Mouse (Mus musculus) mouse trophoblast stem cell (cell line): ENCODE measurements around the gene Olfml3.

Experiments used
- in situ Hi-C, 2 experiments: fragments of 300-500 bp; cut with MseI, MboI; formaldehyde crosslinking; loops; 2 replicates in 1 of 2; 3 replicates in 1 of 2; pipeline ENCODE4 v1.15.1; 2025

Olfml3 gene

GRCm38 (mm10) chr3:103737778-103738571, at the start of gene Olfml3:
Gene Olfml3, minus strand, starts transcription at chr3:103738001.
- in situ Hi-C loops = loop anchor here (25.0 kb wide), 1 partner anchor 301 kb away; no protein-coding TSS in a partner anchor

DNA sequence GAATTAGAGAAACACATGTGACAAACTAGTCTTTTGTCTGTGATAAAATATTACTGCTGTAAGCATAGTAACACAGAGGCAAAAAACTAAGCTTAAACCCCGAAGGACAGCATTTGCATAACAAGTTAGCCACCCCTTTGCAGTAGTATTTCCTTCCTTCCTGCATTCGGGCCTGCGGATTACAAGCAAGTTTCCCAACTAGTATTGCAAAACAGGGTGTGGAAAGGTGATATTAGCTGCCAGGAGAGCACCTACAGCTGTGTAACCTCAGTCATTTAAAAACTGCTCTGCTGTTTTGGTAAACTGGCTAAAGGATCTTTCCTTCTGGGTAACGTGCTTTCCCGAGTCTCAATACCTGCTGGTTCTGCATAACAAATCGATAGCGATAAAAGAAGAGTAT, 49.4 kb upstream of the Olfml3 start:
- in situ Hi-C loops = no loop called here

- in situ Hi-C loops = no loop called here
These were observed 45.2 kb upstream of the Olfml3 start for GRCm38 (mm10) chr3:103782844-103783609.

DNA sequence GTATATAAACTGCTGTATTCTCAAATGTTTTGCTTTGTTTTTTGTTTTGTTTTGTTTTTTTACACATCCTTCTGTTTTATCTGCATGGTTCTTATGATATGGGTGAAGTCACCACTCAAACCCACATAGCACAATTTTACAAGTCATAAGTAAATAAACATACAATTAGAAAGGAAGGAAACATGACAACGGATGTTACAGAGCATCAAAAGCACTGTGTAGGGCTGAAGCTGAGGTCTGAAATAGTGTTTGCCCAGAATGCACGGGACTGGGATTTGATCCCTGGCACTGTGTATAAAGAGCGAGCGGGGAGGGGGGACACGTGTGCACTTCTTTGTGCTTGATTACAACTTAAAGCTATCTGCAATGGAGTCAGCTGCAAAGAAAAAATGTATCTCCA, 43.0 kb upstream of the Olfml3 start:
- in situ Hi-C loops = no loop called here

GRCm38 (mm10) chr3:103780271-103780670, 42.5 kb upstream of the Olfml3 start:
- in situ Hi-C loops = no loop called here

DNA sequence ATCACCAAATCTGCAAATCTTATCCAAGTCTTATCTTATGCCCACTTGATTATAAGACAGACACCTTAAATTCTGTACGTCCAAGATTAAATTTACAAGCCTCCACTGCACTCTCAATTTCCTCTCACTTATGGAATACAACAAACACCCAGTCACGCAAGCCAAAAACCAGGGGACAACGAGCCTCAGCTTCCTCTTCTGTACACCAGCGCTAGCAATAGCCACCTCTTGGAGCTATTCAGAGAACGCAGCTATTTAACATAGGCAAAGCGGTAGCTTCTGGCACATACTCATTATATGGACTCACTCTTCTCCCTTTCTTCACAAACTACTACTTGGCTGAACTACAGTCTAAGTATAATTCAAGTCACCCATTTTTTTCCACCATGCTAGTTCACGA, 41.4 kb upstream of the Olfml3 start:
- in situ Hi-C loops = no loop called here

- in situ Hi-C loops = no loop called here
These were observed 40.9 kb upstream of the Olfml3 start for GRCm38 (mm10) chr3:103778660-103779059.

DNA sequence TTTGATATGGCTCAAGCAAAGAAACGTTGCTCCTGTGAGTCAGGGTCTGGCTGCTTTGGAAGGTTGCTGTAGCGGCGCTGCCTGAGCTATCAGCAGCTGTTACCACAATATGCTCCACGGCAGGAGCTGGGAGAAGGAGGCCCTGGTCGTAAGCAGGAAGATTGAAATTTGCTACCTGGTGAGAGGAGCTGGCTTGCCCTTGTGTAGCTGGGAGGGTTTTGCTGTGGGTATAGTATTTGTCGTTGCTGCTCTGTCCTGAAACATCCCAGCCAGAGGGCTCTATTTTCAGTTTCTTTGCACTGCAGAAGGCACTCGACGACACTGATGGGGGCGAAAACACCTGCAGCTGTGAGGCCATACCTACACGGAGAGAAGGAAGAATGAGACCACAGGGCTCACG, 40.1 kb upstream of the Olfml3 start:
- in situ Hi-C loops = no loop called here

- in situ Hi-C loops = no loop called here
These were observed 36.2 kb upstream of the Olfml3 start for GRCm38 (mm10) chr3:103774009-103774408.

DNA sequence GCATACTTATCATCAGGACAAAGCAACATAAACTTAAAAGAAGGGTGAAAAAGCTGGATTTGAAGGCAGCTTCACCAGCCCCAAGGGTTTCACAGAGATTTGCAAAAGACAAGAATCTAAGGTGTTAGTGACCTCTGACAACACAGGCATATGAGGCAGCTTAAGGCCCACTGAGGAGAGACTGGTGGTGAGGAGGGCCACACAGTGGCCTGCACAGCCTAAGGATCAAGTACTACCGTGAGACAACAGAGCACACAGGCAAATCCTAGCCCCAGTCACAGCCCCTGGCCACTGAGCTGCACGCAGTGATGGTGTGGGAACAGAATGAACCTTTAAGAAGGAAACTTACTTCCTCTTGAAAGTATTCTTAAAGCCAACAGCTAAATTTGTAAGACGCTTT, 35.7 kb upstream of the Olfml3 start:
- in situ Hi-C loops = no loop called here

DNA sequence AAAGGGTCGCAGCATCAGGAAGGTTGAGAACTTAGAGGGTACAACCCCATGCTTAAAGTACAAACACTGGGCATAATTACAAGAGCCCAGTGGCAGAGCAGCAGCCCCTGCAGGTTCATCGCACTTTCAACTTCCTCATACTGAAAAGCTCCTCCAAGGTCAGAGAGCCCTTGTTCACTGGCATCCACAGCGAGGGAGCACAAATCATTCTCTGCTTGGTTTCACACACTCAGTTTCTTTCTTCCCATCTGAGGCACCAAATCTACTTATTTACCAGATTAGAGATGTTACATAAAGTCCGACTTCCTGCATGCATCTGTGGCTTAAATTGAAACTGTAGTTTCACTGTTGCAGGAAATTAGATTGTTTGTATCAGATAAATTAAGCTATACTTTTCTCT, 35.0 kb upstream of the Olfml3 start:
- in situ Hi-C loops = no loop called here

GRCm38 (mm10) chr3:103771531-103772130, 33.8 kb upstream of the Olfml3 start:
- in situ Hi-C loops = no loop called here

GRCm38 (mm10) chr3:103766789-103767188, 29.0 kb upstream of the Olfml3 start:
- in situ Hi-C loops = no loop called here

DNA sequence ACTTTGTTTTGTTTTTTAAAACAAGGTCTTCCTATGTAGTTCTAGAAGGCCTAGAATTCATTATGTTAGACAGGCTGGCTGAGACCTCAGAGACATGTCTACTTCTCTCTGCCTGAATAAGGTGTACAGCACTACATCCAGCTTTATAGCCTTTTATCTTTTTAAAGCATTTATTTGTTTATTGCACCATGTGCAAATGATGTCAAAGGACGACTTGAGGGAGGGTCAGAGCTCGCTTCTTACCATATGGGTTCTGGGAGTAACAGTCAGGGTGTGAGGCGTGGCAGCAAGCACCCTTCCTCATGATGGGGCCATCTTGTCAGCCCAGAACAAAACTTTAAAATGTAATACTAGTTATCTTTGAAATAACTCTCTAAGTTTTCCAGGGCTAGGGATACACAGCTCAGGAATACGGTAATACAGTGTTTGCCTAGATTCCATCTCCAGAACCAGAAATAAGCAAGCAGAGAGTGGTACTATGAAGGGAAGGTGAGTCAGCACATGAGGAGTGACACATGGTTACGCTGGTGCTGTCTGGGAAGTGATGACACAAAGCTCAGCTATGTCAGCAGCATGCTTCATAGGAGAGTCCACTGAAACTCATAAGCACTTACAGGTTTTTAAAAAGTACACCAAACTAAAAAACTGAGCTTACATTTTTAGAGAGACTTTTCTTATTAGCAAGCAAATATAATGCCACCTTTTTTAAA, 21.6 kb upstream of the Olfml3 start:
- in situ Hi-C loops = no loop called here

- in situ Hi-C loops = no loop called here
These were observed 20.7 kb upstream of the Olfml3 start for GRCm38 (mm10) chr3:103758456-103758855.

- in situ Hi-C loops = no loop called here
These were observed 19.1 kb upstream of the Olfml3 start for GRCm38 (mm10) chr3:103756920-103757319.

DNA sequence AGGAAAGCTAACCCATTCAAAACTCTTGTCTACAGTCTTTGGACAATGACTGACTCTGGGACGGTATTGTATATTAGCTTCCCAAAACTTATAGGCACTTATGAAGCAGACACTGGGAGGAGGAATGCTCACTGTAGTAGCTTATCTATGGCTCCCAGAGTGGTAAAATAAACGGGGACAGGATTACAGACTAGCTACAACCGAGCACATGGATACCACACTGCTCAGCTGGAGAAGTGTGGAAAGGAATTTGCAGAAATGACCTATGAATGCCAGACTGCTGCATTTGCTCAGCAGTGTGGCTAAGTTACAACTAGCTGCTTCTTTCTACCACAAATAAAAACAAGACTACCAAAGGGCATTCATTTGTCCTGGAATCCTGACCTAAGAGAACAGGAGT, 17.6 kb upstream of the Olfml3 start:
- in situ Hi-C loops = no loop called here

DNA sequence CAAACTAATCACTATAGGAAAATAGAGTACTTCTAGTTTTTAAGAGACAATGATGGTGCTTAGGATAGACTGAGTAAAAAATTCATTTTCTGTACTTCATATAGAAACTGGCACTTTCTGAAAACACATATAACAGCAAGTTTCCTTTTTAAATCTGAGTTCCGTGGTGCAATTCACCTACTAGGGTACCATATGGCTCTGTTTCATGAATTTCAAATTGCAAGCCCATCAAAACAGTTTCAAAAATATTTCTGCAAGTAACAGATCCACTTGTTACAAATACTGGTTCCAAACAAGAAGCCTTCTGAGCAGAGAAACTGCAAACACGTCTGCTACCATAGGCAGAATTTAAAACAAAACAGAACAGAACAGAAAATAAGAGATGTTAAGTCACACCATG, 13.8 kb upstream of the Olfml3 start:
- in situ Hi-C loops = no loop called here

- in situ Hi-C loops = loop anchor here (25.0 kb wide), 1 partner anchor 309 kb away; no protein-coding TSS in a partner anchor
These were observed 8.9 kb upstream of the Olfml3 start for GRCm38 (mm10) chr3:103746711-103747110.

DNA sequence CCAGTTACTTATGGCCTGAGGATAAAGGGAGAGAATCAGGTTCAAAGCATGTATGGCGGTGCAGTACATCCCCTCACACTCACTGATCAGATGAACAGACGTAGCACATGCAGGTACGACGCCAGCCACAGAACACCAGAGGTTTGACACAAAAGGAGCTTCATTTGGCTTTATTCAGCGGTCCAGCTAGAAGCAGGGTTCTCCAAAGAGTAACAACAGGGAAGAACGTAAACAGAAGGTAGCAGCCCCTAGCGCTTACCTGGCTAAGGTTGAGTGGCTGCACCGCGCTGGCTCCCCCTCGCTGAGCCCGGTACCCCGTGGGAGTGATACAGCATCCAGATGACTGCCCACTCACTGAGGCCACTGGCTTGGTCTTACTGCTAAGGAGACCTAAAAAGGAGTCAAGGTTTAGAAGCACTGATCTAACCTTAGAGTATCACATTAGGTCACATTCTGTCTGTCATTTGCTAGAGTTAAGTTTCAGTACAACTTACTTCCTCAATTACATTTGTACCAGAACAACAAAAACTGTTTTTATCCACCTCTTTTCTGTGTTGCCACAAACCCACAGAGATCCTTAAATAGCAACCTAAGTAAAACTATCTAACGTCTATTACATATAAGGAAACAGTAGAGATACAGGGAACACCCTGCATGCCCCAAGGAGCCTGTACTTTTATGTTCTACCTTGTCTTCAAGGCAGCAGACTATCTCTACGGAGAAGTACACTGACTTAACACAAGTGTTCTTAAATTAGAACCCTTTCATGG, 7.4 kb upstream of the Olfml3 start:
- in situ Hi-C loops = loop anchor here (25.0 kb wide), 1 partner anchor 308 kb away; no protein-coding TSS in a partner anchor

DNA sequence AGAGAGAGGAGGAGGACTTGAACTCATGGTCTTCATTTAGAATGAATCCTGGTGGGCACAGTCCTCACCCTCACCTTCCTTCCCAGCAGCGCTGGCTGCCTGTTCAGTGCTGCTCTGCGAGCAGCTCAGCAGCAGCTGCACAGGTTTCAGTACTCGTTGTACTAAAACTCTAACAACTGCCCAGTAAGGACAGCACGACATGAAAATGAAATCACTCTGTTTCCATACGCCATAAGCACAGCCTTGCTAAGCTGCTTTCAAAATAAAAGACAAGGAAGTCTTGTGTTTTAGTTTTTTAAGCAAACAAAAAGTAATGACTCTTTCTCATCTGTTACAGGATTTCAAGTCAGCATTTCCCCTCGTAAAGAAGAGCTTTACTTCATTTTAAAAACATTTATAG, 5.4 kb upstream of the Olfml3 start:
- in situ Hi-C loops = loop anchor here (25.0 kb wide), 1 partner anchor 306 kb away; no protein-coding TSS in a partner anchor
